Mouse (Mus musculus): Measurements from ENCODE around the gene Zbtb45. TPM values are rescaled to one million over a fixed set of nuclear protein-coding genes. Genes with fewer than 3 reads are reported as not detected.

The Zbtb45 gene
- total RNA-seq, 2 experiments from 2014 or later, result 3.2 to 4.0 TPM

Other genes starting within 250 kb of the Zbtb45 start
- gene Zscan18, start 206.4 kb downstream of the Zbtb45 start, total RNA-seq (2021), result 1 to 10 TPM in 1 of 2 experiments, under 1 TPM in 1; 0.36 to 1.2 TPM
- gene Zfp329, start 191.2 kb downstream of the Zbtb45 start, total RNA-seq (2021), result 1 to 10 TPM; 3.6 to 4.5 TPM
- 10 to 100 TPM; 12.3 to 12.6 TPM for gene Zfp110, start 175.3 kb downstream of the Zbtb45 start, total RNA-seq (2021)
- 1 to 10 TPM; 1.8 to 2.2 TPM for gene Zfp128, start 128.9 kb downstream of the Zbtb45 start, total RNA-seq (2021)
- gene Zscan22, start 112.2 kb downstream of the Zbtb45 start, total RNA-seq (2021), result 1 to 10 TPM; 2.8 to 3.4 TPM
- 100 to 1,000 TPM; 586 to 589 TPM for gene Rps5, start 87.7 kb downstream of the Zbtb45 start, total RNA-seq (2021)
- under 1 TPM; 0.46 to 0.59 TPM for gene Rnf225, start 82.6 kb downstream of the Zbtb45 start, total RNA-seq (2021)
- gene Zfp324, start 44.2 kb downstream of the Zbtb45 start, total RNA-seq (2021), result 1 to 10 TPM; 1.4 to 1.5 TPM
- 1 to 10 TPM; 1.9 to 2.1 TPM for gene Zfp446, start 32.2 kb downstream of the Zbtb45 start, total RNA-seq (2021)
- gene Slc27a5, start 11.8 kb downstream of the Zbtb45 start, total RNA-seq (2021), result under 1 TPM in 1 of 2 experiments, not detected in 1; 0.28 TPM
- 10 to 100 TPM; 63.6 to 65.9 TPM for gene Trim28, start 10.9 kb downstream of the Zbtb45 start, total RNA-seq (2021)
- gene Chmp2a, start 24.8 kb upstream of the Zbtb45 start, total RNA-seq (2021), result 100 to 1,000 TPM in 1 of 2 experiments, 10 to 100 TPM in 1; 95.4 to 103 TPM
- gene Ube2m, start 28.2 kb upstream of the Zbtb45 start, total RNA-seq (2021), result 100 to 1,000 TPM; 148 to 149 TPM
- under 1 TPM; 0.62 to 0.71 TPM for gene Mzf1, start 44.7 kb upstream of the Zbtb45 start, total RNA-seq (2021)
- gene Vmn1r85, start 85.1 kb upstream of the Zbtb45 start, total RNA-seq (2021), result not detected
- not detected for gene Vmn1r86, start 109.9 kb upstream of the Zbtb45 start, total RNA-seq (2021)
- not detected for gene Vmn1r87, start 130.1 kb upstream of the Zbtb45 start, total RNA-seq (2021)
- under 1 TPM; 0.05 to 0.09 TPM for gene Vmn1r88, start 149.5 kb upstream of the Zbtb45 start, total RNA-seq (2021)
- not detected for gene Vmn1r89, start 203.0 kb upstream of the Zbtb45 start, total RNA-seq (2021)